Mouse (Mus musculus): ENCODE measurements around the gene Meaf6. TPM values are rescaled to one million over a fixed set of nuclear protein-coding genes. Genes with fewer than 3 reads are reported as not detected.

The Meaf6 gene
- polyA plus RNA-seq, 1 experiment from 2014 or later: 23.0 TPM

- peaks cover 23% of the 10 kb centered on the region for H3K36me3 ChIP-seq (ENCODE audit: control insufficient read depth, insufficient read depth)
- H3K9me3 ChIP-seq (ENCODE audit: control insufficient read depth): no peaks in the 10 kb centered on the region
- H3K4me3 ChIP-seq (ENCODE audit: low read depth, low read length): no peak overlapping the region
- peak overlapping the region; percentile 47 for H3K4me2 ChIP-seq (replicated peaks; ENCODE audit: low read depth)
- H3K9ac ChIP-seq (ENCODE audit: low read depth, low read length): no peak overlapping the region
- WGBS: 2% methylated on average over 8 of the region's 8 CpGs
- TF ChIP-seq CTCF (IDR thresholded peaks at IDR 0.05; ENCODE audit: low read depth): peak; percentile 94
- peak; percentile 52; the same call in 1 of the 2 replicates for ATAC-seq
- H3K27ac ChIP-seq (ENCODE audit: low read depth, low read length): no peak overlapping the region
- H3K4me1 ChIP-seq (replicated peaks; ENCODE audit: control insufficient read depth, insufficient read depth, low read length): no peaks in the 10 kb centered on the region
- no peaks in the 10 kb centered on the region for H3K27me3 ChIP-seq (replicated peaks; ENCODE audit: control insufficient read depth, insufficient read depth, low read length)
Observed at GRCm38 (mm10) chr4:125059025-125059424, 25.9 kb upstream of the Meaf6 start.

- Histone ChIP-seq H3K4me1 (replicated peaks; ENCODE audit: control insufficient read depth, insufficient read depth, low read length) (peaks cover 8% of the 10 kb centered on the region), H3K9ac (ENCODE audit: low read depth, low read length) (no peak overlapping the region), H3K4me3 (ENCODE audit: low read depth, low read length) (no peak overlapping the region), H3K27ac (ENCODE audit: low read depth, low read length) (no peak overlapping the region), H3K27me3 (replicated peaks; ENCODE audit: control insufficient read depth, insufficient read depth, low read length) (no peaks in the 10 kb centered on the region), H3K36me3 (ENCODE audit: control insufficient read depth, insufficient read depth) (peaks cover 1% of the 10 kb centered on the region; the same call in 1 of the 2 replicates), H3K4me2 (replicated peaks; ENCODE audit: low read depth) (no peak overlapping the region), H3K9me3 (ENCODE audit: control insufficient read depth) (no peaks in the 10 kb centered on the region)
- no peak for ATAC-seq
- no peak for TF ChIP-seq CTCF (IDR thresholded peaks at IDR 0.05; ENCODE audit: low read depth)
- whole genome bisulfite sequencing: 67% methylated on average over 8 of the region's 8 CpGs
Observed at GRCm38 (mm10) chr4:125063829-125064228, 21.1 kb upstream of the Meaf6 start.

GRCm38 (mm10) chr4:125065517-125066307 lies 19.2 kb upstream of the Meaf6 start, which contains the start of gene Dnali1:
Gene Dnali1 (minus strand): TSS chr4:125065703.
- Histone ChIP-seq H3K27ac (ENCODE audit: low read depth, low read length) (peak within 1 kb of the TSS; percentile 87), H3K4me3 (ENCODE audit: low read depth, low read length) (peak within 1 kb of the TSS; percentile 83)
- 2% methylated on average over 26 of the region's 26 CpGs for WGBS

GRCm38 (mm10) chr4:125066490-125067370 lies 18.2 kb upstream of the Meaf6 start, which contains the start of gene Snip1:
Gene Snip1 (plus strand): TSS chr4:125066672.
- WGBS: under 1% methylated on average over 77 of the region's 78 CpGs
- ATAC-seq: peak; percentile 95
- no peaks in the 10 kb centered on the region for H3K27me3 ChIP-seq (replicated peaks; ENCODE audit: control insufficient read depth, insufficient read depth, low read length)
- H3K4me1 ChIP-seq (replicated peaks; ENCODE audit: control insufficient read depth, insufficient read depth, low read length): peaks cover 8% of the 10 kb centered on the region
- H3K9me3 ChIP-seq (ENCODE audit: control insufficient read depth): no peaks in the 10 kb centered on the region
- peak within 1 kb of the TSS; percentile 88 for H3K9ac ChIP-seq (ENCODE audit: low read depth, low read length)
- H3K27ac ChIP-seq (ENCODE audit: low read depth, low read length): peak within 1 kb of the TSS; percentile 87
- peaks cover 27% of the 10 kb centered on the region for H3K36me3 ChIP-seq (ENCODE audit: control insufficient read depth, insufficient read depth)
- H3K4me2 ChIP-seq (replicated peaks; ENCODE audit: low read depth): peak within 1 kb of the TSS; percentile 67
- TF ChIP-seq CTCF (IDR thresholded peaks at IDR 0.05; ENCODE audit: low read depth): no peak
- H3K4me3 ChIP-seq (ENCODE audit: low read depth, low read length): peak within 1 kb of the TSS; percentile 83

More at GRCm38 (mm10) chr4:125065517-125066307, 19.2 kb upstream of the Meaf6 start, which contains the start of gene Dnali1:
- H3K36me3 ChIP-seq (ENCODE audit: control insufficient read depth, insufficient read depth): peaks cover 17% of the 10 kb centered on the region
- H3K4me2 ChIP-seq (replicated peaks; ENCODE audit: low read depth): peak within 1 kb of the TSS; percentile 67
- ATAC-seq: peak; percentile 7; the same call in 1 of the 2 replicates
- peaks cover 8% of the 10 kb centered on the region for H3K4me1 ChIP-seq (replicated peaks; ENCODE audit: control insufficient read depth, insufficient read depth, low read length)
- 0 out of 2 replicates have a peak, but pooled peaks have one; percentile 2 for TF ChIP-seq CTCF (IDR thresholded peaks at IDR 0.05; ENCODE audit: low read depth)
- H3K9me3 ChIP-seq (ENCODE audit: control insufficient read depth): no peaks in the 10 kb centered on the region
- H3K27me3 ChIP-seq (replicated peaks; ENCODE audit: control insufficient read depth, insufficient read depth, low read length): no peaks in the 10 kb centered on the region
- H3K9ac ChIP-seq (ENCODE audit: low read depth, low read length): peak within 1 kb of the TSS; percentile 88

GRCm38 (mm10) chr4:125077700-125078099 lies 7.2 kb upstream of the Meaf6 start:
- Histone ChIP-seq H3K27me3 (replicated peaks; ENCODE audit: control insufficient read depth, insufficient read depth, low read length) (no peaks in the 10 kb centered on the region), H3K36me3 (ENCODE audit: control insufficient read depth, insufficient read depth) (peaks cover 34% of the 10 kb centered on the region), H3K4me3 (ENCODE audit: low read depth, low read length) (no peak overlapping the region), H3K27ac (ENCODE audit: low read depth, low read length) (peak overlapping the region; percentile 61), H3K4me2 (replicated peaks; ENCODE audit: low read depth) (no peak overlapping the region), H3K4me1 (replicated peaks; ENCODE audit: control insufficient read depth, insufficient read depth, low read length) (no peaks in the 10 kb centered on the region), H3K9me3 (ENCODE audit: control insufficient read depth) (no peaks in the 10 kb centered on the region), H3K9ac (ENCODE audit: low read depth, low read length) (no peak overlapping the region)
- no peak for TF ChIP-seq CTCF (IDR thresholded peaks at IDR 0.05; ENCODE audit: low read depth)
- peak; percentile 74 for ATAC-seq
- WGBS: 59% methylated on average over 2 of the region's 2 CpGs

- WGBS: 40% methylated on average over 2 of the region's 2 CpGs
- Histone ChIP-seq H3K4me2 (replicated peaks; ENCODE audit: low read depth) (no peak overlapping the region), H3K9me3 (ENCODE audit: control insufficient read depth) (no peaks in the 10 kb centered on the region), H3K9ac (ENCODE audit: low read depth, low read length) (no peak overlapping the region), H3K27me3 (replicated peaks; ENCODE audit: control insufficient read depth, insufficient read depth, low read length) (no peaks in the 10 kb centered on the region), H3K4me1 (replicated peaks; ENCODE audit: control insufficient read depth, insufficient read depth, low read length) (no peaks in the 10 kb centered on the region), H3K36me3 (ENCODE audit: control insufficient read depth, insufficient read depth) (peaks cover 24% of the 10 kb centered on the region), H3K4me3 (ENCODE audit: low read depth, low read length) (no peak overlapping the region), H3K27ac (ENCODE audit: low read depth, low read length) (no peak overlapping the region)
- ATAC-seq: peak; percentile 68
- TF ChIP-seq CTCF (IDR thresholded peaks at IDR 0.05; ENCODE audit: low read depth): no peak
Observed at GRCm38 (mm10) chr4:125078698-125079097, 6.2 kb upstream of the Meaf6 start.
